Mouse (Mus musculus) MEL (cell line): Measurements from ENCODE around the gene Sap30.

Source experiments
- CTCF ChIP-seq, 3 experiments: IDR thresholded peaks in 2 of 3; conservative IDR thresholded peaks in 1 of 3; 2 replicates each; pipeline ENCODE4 v1.5.1; 2011 to 2012; ENCODE audit warnings: low read length in 3 of 3, low read depth in 2 of 3, mild to moderate bottlenecking in 2 of 3, improper control_type of control experiment in 1 of 3, inconsistent platforms in 1 of 3, mixed read lengths in 1 of 3, moderate library complexity in 1 of 3; ENCODE audit not compliant: control insufficient read depth in 1 of 3, insufficient read depth in 1 of 3, poor library complexity in 1 of 3, severe bottlenecking in 1 of 3
- EP300 ChIP-seq, 2 experiments: IDR thresholded peaks; 2 replicates each; pipeline ENCODE4 v1.6.1; 2011; ENCODE audit warnings: improper control_type of control experiment in 2 of 2, low read length in 2 of 2, low read depth in 1 of 2, mild to moderate bottlenecking in 1 of 2
- GATA1 ChIP-seq: IDR thresholded peaks from 2 replicates; pipeline ENCODE4 v1.6.1; 2011; ENCODE audit warnings: low read depth, low read length, improper control_type of control experiment
- KAT2A ChIP-seq: conservative IDR thresholded peaks from 2 replicates; pipeline ENCODE4 v1.6.1; 2012; ENCODE audit warnings: low read depth, low read length, improper control_type of control experiment, inconsistent platforms
- MAX ChIP-seq: IDR thresholded peaks from 2 replicates; pipeline ENCODE4 v1.6.1; 2011; ENCODE audit warnings: low read length, improper control_type of control experiment
- POLR2A ChIP-seq, 2 experiments: IDR thresholded peaks; 2 replicates each; pipeline ENCODE4 v1.6.1; 2011 to 2012; ENCODE audit warnings: low read length in 2 of 2, mild to moderate bottlenecking in 2 of 2, control low read depth in 1 of 2, improper control_type of control experiment in 1 of 2, low read depth in 1 of 2, moderate library complexity in 1 of 2; ENCODE audit not compliant: control insufficient read depth in 1 of 2, insufficient read depth in 1 of 2, poor library complexity in 1 of 2
- POLR2AphosphoS5 ChIP-seq: IDR thresholded peaks from 2 replicates; pipeline ENCODE4 v1.6.1; 2012; ENCODE audit warnings: low read depth, borderline replicate concordance, mild to moderate bottlenecking, inconsistent platforms, low read length, moderate library complexity, mixed read lengths
- RAD21 ChIP-seq: IDR thresholded peaks from 2 replicates; pipeline ENCODE4 v1.6.1; 2011; ENCODE audit warnings: mild to moderate bottlenecking, low read depth, low read length, improper control_type of control experiment
- SIN3A ChIP-seq: IDR thresholded peaks from 2 replicates; pipeline ENCODE4 v1.6.1; 2012; ENCODE audit warnings: low read length, improper control_type of control experiment, inconsistent platforms
- TCF12 ChIP-seq: IDR thresholded peaks from 2 replicates; pipeline ENCODE4 v1.6.1; 2014; ENCODE audit warnings: low read depth, mild to moderate bottlenecking, inconsistent platforms, low read length, improper control_type of control experiment, moderate library complexity

DNA sequence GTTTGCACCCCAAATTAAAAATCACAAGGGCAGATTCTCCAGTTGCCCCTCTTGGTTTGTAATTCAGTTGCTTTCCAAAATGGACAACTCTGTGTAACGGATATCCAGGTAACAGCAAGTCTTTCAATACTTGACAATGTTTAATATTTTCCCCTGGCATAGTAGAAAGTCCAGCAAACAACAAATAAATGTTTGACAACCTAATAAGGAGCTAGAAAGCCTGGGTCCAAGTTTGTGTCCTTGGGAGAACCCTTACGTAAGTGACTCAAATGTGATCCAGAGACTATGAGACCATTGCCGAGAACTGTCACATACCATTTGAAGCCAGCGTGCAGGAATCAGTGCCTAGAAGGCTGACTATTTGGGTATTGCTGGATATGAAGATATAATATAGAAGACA, 35.8 kb downstream of the Sap30 start:
- TF ChIP-seq POLR2AphosphoS5 (no peak), CTCF (IDR thresholded peaks at IDR 0.05 in 2 of 3, conservative IDR thresholded peaks at IDR 0.05 in 1 of 3; ENCODE audit: control insufficient read depth in 1 of 3, insufficient read depth in 1 of 3, low read depth in 2 of 3, low read length in 3 of 3, poor library complexity in 1 of 3, severe bottlenecking in 1 of 3) (no peak), MAX (no peak), EP300 (IDR thresholded peaks at IDR 0.05; ENCODE audit: low read depth in 1 of 2, low read length in 2 of 2) (no peak), RAD21 (no peak), GATA1 (no peak), SIN3A (no peak), TCF12 (no peak), POLR2A (IDR thresholded peaks at IDR 0.05; ENCODE audit: control insufficient read depth in 1 of 2, insufficient read depth in 1 of 2, low read depth in 1 of 2, low read length in 2 of 2, poor library complexity in 1 of 2) (no peak), KAT2A (no peak)
